Mouse (Mus musculus) right cerebral cortex, adult 18-20 months (tissue): ENCODE results near the gene Fjx1.

Source experiments
- DNase-seq: peaks from one replicate; pipeline ENCODE4 v3.0.0; 2022; ENCODE audit warnings: mixed read lengths

Gene Fjx1

DNA sequence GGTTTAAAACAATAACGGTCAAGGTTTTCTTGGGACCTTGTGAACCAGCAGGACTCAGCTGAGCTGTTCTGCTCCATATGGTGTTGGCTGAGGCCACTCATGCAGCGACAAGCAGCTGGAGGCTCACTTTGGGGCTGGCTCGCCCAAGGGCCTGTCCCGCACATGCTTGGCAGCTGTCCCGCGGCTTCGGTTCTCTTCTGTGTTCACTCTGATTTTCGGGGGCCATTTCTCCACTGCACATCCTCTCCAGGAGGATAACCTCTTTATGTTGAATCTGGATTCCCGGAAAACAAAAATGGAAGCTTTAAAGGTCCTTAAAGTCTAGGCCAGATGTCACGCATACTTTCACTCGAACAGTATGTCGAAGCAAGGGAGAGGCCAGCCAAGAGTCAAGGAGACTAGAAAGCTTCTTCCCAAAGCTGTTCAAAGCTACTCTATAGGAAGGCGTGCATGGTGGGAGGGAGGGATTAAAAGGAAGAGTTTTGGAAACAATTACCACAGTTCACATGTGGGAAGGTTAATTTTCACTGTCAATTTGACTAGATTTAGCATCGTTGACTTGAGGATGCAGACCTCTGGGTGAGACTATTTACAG, 36.1 kb downstream of the Fjx1 start:
- no peak for DNase-seq

DNA sequence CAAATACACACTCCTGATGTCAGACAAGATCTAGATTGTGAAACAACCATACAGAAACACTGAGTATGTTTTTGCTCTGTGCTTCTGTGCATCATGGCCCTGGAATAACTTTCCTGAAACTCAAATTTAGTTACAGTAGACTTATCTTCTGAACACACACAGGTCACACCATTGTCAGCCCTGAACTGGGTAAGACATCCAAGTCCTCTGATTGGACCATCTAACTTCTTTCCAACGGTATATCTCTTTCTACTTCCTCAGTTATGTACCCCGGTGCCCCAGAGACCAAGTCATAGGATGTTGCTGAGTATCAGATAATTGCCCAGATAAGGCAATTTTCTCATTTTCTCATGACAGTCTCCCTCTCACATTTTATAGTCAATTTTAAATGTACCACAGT, 39.6 kb downstream of the Fjx1 start:
- DNase-seq: no peak

DNA sequence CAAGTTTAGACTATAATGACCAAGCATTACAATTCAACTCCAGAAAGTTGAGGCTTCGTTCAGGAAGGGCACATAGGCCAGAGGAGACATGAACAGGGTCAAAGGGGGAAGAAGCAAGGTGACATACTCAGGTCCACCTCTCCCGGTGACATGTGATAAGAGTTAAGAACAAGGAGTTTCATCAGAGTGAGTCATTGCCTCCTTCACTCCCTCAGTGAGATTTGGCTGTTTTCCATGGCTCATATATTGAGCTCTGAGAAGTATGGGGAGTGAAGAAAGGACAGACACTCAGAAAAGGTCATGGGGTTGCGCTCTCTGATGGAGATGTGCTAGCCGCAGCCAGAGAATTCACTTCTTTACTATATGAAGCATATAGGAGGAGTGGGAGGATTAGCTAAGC, 41.7 kb downstream of the Fjx1 start:
- DNase-seq: no peak

DNA sequence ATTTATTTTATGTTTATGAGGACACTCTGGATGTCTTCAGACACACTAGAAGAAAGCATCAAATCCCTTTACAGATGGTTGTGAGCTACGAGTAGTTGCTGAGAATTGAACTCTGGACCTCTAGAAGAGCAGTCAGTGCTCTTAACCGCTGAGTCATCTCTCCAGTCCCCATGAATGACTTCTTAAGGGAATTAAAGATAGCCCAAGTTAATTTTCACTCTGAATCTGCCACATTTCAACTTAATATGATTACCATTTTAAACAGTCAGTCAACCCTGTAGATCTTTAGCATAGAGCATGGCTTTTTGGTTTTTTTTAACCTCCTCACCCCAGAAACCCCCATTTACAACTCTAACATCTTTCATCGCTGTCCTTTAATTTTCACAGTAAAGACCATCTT, 42.6 kb downstream of the Fjx1 start:
- no peak for DNase-seq

DNA sequence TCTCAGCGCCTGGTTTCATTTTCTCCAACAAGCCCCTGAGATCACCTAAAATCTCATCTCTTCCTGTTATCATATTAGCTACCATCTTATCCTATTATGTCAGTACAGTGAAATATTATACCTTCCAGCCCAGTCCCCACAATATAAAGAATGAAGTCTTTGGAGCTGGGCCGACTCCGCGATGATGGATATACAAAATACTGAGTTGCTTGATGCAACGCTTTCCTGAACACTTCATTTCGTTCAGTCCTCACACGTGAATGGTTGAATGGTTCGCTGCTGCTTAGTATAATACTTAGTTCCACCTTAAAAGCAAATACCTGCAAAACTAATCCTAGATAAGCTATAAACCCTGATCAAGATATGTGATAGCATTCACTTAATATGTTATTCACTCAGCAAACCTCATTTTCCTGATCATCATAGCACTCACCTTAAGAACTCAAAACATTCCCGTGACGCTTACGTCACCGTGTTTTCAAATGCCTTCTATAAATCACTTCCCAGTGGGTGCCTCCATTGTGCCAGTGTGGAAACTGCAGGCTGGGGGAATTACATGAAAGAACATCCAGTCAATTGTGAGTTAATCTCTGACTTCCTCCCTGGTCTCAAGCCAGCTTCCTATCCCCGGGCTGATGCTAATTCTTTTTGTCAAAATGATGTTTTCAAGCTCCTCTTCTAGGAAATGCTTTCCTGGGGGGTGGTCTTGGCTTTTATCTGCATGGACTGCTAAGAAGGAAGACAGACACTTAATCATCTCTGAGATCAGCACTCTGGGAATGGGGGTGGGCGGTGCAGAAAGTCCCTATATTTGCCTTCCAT, 44.7 kb downstream of the Fjx1 start, which contains the start of gene Trim44:
Gene Trim44 (minus strand): TSS at position 466 of the 822 bp plus-strand sequence.
- DNase-seq: no peak

DNA sequence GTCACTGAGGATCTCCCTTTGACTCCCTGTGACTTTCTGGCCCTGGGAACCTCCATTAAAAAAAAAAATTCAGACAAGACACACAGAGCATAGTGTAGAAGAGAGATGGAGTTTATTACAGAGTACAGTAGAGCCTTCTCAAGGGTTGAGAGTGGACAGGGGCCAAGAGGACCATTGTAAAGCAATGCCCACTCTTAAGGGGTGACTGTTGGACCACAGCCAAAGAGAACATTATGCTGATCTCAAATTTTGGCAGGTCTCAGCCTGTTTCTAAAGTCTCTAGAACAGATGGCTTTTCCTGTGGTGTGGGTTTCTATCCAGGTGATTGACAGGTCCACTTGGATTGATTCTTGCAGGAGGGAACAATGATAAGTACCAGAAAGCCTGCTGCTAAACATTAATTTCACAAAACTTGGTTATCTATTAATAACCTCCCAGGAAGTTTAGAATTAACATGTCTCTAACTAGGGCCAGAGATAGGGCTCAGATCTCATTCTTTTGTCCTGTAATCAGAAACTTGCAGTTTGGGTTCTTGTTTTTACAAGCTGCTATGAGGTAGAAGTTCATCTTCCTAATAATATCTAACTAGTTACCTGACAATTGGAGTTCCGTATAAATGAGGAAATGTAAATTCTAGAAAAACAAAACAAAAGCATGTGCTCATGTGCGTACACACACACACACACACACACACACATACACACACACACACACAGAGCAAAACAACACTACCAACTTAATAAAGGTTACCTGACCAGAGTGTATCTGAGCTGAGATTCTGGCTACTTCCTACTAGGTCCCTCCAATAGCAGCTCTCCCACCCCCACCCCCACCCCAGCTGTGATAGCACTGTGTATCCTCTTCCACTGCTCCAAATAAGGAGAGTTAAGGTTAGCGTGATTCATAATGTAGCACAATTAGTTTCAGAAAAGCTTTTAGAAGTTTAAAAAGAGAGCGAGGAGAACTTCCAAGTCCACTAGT, 45.7 kb downstream of the Fjx1 start:
- DNase-seq: no peak

DNA sequence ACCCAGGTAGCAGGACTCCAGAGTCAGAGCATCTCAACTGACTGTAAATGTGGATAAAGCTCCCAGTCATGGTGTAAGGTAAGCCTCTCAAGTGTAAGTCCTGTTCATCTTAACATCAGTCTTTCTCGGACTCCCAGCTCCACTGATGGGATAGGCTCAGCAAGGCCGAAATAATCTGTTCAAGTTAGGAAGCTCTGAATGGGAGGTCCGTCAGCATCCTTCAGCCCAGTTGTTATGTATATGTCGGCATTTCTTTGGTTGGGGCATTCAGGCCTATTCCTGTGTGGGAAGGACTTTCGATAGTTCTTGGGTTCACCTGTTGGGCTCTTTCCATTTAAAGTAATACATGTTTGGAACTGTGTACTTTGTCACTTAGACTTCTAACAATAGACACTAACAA, 48.3 kb downstream of the Fjx1 start:
- no peak for DNase-seq

DNA sequence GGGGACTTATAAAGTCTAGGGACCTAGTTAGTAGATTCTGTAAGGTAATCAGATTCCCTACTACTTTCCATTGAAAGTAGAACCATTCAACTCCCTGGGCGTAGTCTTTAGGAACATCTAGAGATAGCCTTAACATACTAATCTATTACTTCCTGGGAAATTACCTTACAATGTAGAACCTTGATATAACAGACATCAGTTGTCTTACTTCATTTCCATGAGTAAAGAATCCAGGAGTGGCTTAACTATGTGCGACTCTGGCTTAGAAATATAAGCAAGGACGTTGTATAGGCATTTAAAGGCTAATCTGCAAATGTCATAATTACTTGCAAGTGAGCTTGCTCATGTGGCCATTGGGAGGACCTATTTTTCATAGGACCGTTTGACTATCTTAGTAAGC, 49.0 kb downstream of the Fjx1 start:
- DNase-seq: no peak

DNA sequence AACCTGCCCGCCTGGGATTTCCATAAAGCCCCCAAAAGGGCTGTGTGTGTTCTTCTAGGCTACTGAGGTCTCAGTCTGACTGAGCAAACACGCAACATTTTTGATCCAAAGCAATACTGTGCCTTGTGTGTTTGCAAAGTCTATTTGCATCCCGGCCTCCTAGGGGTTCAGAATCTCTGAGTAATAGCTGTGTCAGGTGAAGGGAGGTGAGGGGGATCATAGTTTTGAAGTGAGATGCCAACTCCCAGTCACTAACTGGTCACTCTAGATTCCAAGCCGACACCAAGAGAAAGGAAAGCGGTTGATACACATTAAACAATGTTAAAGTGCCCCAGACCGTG, 51.0 kb downstream of the Fjx1 start:
- no peak for DNase-seq

DNA sequence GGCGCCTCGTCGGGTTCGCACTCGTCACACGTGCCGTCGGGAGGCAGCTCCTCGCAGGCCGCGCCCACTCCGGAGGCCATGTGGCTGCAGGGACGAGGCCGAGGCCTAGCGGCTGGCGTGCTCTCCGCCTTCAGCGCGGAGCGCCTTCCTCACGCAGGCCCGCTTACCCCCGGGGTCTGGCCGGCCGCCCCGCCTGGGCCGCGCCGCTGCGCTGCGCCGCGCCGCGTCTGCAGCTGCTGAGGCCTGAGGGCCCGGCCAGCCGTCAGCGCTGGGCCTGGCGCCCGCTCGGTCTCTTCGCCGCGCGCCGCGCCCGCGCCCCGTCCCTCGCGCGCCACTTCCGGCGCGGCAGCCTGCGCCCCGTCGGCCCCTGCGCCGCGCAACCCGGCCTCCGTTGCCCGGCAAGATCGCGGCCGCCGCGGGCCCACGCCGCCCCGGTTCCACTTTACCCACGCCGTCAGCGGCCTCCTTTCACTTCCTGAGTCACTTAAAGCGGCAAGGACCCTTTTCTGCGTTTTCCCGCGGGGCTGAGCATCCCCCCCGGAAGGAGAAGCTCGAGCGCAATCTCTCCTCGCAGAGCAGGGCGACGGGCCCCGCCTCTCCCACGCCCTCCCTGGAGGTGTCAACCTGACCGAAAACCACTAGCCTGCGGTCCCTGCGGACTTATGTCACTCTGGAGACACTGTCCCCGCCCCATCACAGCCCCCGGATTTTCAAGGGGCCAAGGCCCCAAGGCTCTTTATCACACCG, 51.5 kb downstream of the Fjx1 start:
- peak; percentile 94 for DNase-seq

DNA sequence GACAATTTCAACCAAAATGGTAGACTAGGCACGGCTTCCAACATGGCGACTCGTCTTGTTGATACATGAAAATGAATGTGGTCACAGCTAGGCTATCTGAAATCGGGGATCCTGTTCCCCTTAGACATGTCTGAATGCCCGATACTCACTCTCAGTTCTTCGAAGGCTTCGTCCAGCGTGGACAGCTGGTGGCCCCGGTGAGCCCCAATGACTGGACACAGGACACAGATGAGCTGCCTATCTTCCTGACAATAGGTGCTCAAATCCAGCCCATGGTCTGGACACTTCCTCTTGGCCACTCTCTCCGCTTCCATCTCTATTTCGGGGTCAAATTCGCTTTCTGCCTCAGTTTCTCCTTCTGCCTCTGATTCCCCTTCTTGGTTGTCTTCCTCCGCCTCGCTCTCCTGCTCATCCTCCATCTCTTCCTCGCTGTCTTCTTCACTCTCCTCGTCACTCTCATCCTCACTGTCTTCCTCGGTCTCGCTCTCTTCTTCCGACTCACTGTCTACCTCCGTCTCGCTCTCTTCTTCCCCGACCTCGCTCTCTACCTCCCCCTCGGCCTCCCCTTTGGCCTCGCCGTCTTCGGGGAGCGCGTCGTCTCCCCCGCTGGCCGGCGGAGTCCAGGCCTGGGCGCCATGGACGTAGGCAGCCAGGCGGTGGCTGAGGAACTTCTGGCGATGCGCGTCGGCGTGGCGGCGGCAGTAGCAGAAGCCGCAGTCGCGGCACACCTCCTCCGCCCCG, 52.3 kb downstream of the Fjx1 start:
- no peak for DNase-seq
